Mouse (Mus musculus) kidney, adult 9 months (tissue): ENCODE results near the gene Rsad1.

Experiments used
- DNase-seq: peaks from one replicate; pipeline ENCODE4 v3.0.0; 2022

Rsad1 gene

GRCm38 (mm10) chr11:94548041-94548784, 842 bp downstream of the Rsad1 start:
- peak; percentile 62 for DNase-seq

- DNase-seq, result no peak
Observed at GRCm38 (mm10) chr11:94547271-94547670, 1.8 kb downstream of the Rsad1 start.

GRCm38 (mm10) chr11:94546381-94546780, 2.7 kb downstream of the Rsad1 start:
- DNase-seq, result no peak

- DNase-seq, result no peak
Observed at GRCm38 (mm10) chr11:94544422-94544821, 4.6 kb downstream of the Rsad1 start.

- peak; percentile 96 for DNase-seq
Observed at GRCm38 (mm10) chr11:94543932-94544331, 5.1 kb downstream of the Rsad1 start.

- no peak for DNase-seq
Observed at GRCm38 (mm10) chr11:94543344-94543743, 5.7 kb downstream of the Rsad1 start.

GRCm38 (mm10) chr11:94542400-94542799, 6.7 kb downstream of the Rsad1 start:
- no peak for DNase-seq

- DNase-seq, result no peak
Observed at GRCm38 (mm10) chr11:94539761-94540160, 9.3 kb downstream of the Rsad1 start.

- DNase-seq, result no peak
Observed at GRCm38 (mm10) chr11:94538733-94539292, 10.2 kb downstream of the Rsad1 start.

- DNase-seq, result no peak
Observed at GRCm38 (mm10) chr11:94533171-94533570, 15.9 kb downstream of the Rsad1 start.

GRCm38 (mm10) chr11:94528879-94529278, 20.2 kb downstream of the Rsad1 start:
- DNase-seq, result no peak

GRCm38 (mm10) chr11:94526171-94526879, 22.7 kb downstream of the Rsad1 start:
- no peak for DNase-seq

- peak; percentile 54 for DNase-seq
Observed at GRCm38 (mm10) chr11:94521219-94521843, 27.7 kb downstream of the Rsad1 start, which contains the start of gene Mycbpap. TSS of gene Mycbpap (minus strand) at chr11:94521742.

- no peak for DNase-seq
Observed at GRCm38 (mm10) chr11:94513452-94513851, 35.6 kb downstream of the Rsad1 start.

- peak; percentile 49 for DNase-seq
Observed at GRCm38 (mm10) chr11:94508976-94509375, 40.1 kb downstream of the Rsad1 start.

- no peak for DNase-seq
Observed at GRCm38 (mm10) chr11:94501482-94501881, 47.6 kb downstream of the Rsad1 start.

GRCm38 (mm10) chr11:94500362-94500761, 48.7 kb downstream of the Rsad1 start:
- no peak for DNase-seq

GRCm38 (mm10) chr11:94499661-94500152, 49.3 kb downstream of the Rsad1 start, which contains the start of gene Epn3:
TSS of gene Epn3 (minus strand) at chr11:94499974.
- peak; percentile 44 for DNase-seq

- peak; percentile 27 for DNase-seq
Observed at GRCm38 (mm10) chr11:94499035-94499434, 50.0 kb downstream of the Rsad1 start.

- DNase-seq, result peak; percentile 79
Observed at GRCm38 (mm10) chr11:94498093-94498996, 50.7 kb downstream of the Rsad1 start.

- peak; percentile 51 for DNase-seq
Observed at GRCm38 (mm10) chr11:94495415-94495814, 53.6 kb downstream of the Rsad1 start.

GRCm38 (mm10) chr11:94491749-94492099, 57.3 kb downstream of the Rsad1 start:
- no peak for DNase-seq
